Mouse (Mus musculus) lung, adult 2 months (tissue): ENCODE measurements around the gene Mpped2.

Source experiments
- CTCF ChIP-seq: fragments of 200-500 bp; IDR thresholded peaks from 2 replicates; pipeline ENCODE4 v1.5.1; 2011; ENCODE audit warnings: mild to moderate bottlenecking, low read length, control low read depth; ENCODE audit not compliant: insufficient read depth
- POLR2A ChIP-seq: fragments of 200-500 bp; IDR thresholded peaks from 2 replicates; pipeline ENCODE4 v1.6.1; 2011; ENCODE audit warnings: low read depth, mild to moderate bottlenecking, control low read depth, low read length, borderline replicate concordance; ENCODE audit errors: extremely low read depth

DNA sequence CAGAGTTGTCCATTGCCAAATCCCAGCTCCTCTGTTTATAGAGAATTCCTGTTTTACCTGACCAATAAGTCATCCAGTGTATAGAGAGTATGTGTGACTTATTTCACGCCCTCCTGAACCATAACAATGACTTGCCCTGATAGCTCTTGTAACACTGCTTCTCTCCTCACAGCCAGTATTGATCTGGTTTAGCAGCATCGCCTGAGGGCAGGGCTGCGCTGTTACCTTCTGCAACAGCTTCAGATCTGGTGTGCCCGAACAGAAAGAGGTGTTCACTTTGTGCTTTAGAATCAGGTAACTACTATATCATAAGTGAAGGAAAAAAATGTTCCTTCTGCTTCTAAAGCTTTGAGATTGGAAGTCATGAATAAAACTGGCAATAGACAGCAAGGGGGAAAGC lies 133.7 kb downstream of the Mpped2 start:
- no peak for TF ChIP-seq CTCF
- no peak for TF ChIP-seq POLR2A
